Mouse (Mus musculus): Measurements from ENCODE around the gene Tmem59. TPM values are rescaled to one million over a fixed set of nuclear protein-coding genes. Genes with fewer than 3 reads are reported as not detected.

The Tmem59 gene
- 100 to 1,000 TPM; 219 to 231 TPM for total RNA-seq (2021)

GRCm38 (mm10) chr4:107178182-107178829, at the start of gene Tmem59:
Gene Tmem59 (plus strand): TSS chr4:107178399.
- DNase-seq (ENCODE audit: low spot score in 2 of 2), result peak; percentile 94 to 97
- intact Hi-C loops (cut with DNase I), result loop anchor here (5.0 kb wide), 1 partner anchor 336 kb away; no protein-coding TSS in a partner anchor

- no peak for DNase-seq (ENCODE audit: low spot score in 2 of 2)
- intact Hi-C loops (cut with DNase I), result no loop called here
Observed at GRCm38 (mm10) chr4:107129373-107129772, 48.8 kb upstream of the Tmem59 start.

- intact Hi-C loops (cut with DNase I), result no loop called here
- DNase-seq (ENCODE audit: low spot score in 2 of 2), result peak in 1 of 2 experiments; percentile 39
Observed at GRCm38 (mm10) chr4:107130534-107130933, 47.7 kb upstream of the Tmem59 start.

- intact Hi-C loops (cut with DNase I), result no loop called here
- DNase-seq (ENCODE audit: low spot score in 2 of 2), result no peak
Observed at GRCm38 (mm10) chr4:107134891-107135290, 43.3 kb upstream of the Tmem59 start.

GRCm38 (mm10) chr4:107135663-107136062, 42.5 kb upstream of the Tmem59 start:
- no peak for DNase-seq (ENCODE audit: low spot score in 2 of 2)
- intact Hi-C loops (cut with DNase I), result no loop called here

GRCm38 (mm10) chr4:107136531-107136930, 41.7 kb upstream of the Tmem59 start:
- DNase-seq (ENCODE audit: low spot score in 2 of 2), result peak in 1 of 2 experiments; percentile 9
- intact Hi-C loops (cut with DNase I), result no loop called here

- intact Hi-C loops (cut with DNase I), result no loop called here
- DNase-seq (ENCODE audit: low spot score in 2 of 2), result no peak
Observed at GRCm38 (mm10) chr4:107138948-107139835, 39.0 kb upstream of the Tmem59 start.

GRCm38 (mm10) chr4:107139836-107140631, 38.2 kb upstream of the Tmem59 start:
- intact Hi-C loops (cut with DNase I), result no loop called here
- no peak for DNase-seq (ENCODE audit: low spot score in 2 of 2)

- intact Hi-C loops (cut with DNase I), result no loop called here
- no peak for DNase-seq (ENCODE audit: low spot score in 2 of 2)
Observed at GRCm38 (mm10) chr4:107143511-107143910, 34.7 kb upstream of the Tmem59 start.

GRCm38 (mm10) chr4:107150991-107151390, 27.2 kb upstream of the Tmem59 start:
- peak; percentile 38 to 82 for DNase-seq (ENCODE audit: low spot score in 2 of 2)
- intact Hi-C loops (cut with DNase I), result no loop called here

GRCm38 (mm10) chr4:107152571-107152970, 25.6 kb upstream of the Tmem59 start:
- intact Hi-C loops (cut with DNase I), result no loop called here
- no peak for DNase-seq (ENCODE audit: low spot score in 2 of 2)

GRCm38 (mm10) chr4:107156983-107157401, 21.2 kb upstream of the Tmem59 start:
- DNase-seq (ENCODE audit: low spot score in 2 of 2), result no peak
- intact Hi-C loops (cut with DNase I), result no loop called here

GRCm38 (mm10) chr4:107159166-107159773, 18.9 kb upstream of the Tmem59 start:
- intact Hi-C loops (cut with DNase I), result no loop called here

GRCm38 (mm10) chr4:107160181-107160580, 18.0 kb upstream of the Tmem59 start:
- intact Hi-C loops (cut with DNase I), result loop anchor here (5.0 to 10.0 kb wide), 2 partner anchors 355 to 548 kb away; partner anchors contain the start of gene Acot11
- no peak for DNase-seq (ENCODE audit: low spot score in 2 of 2)

More at GRCm38 (mm10) chr4:107159166-107159773, 18.9 kb upstream of the Tmem59 start:
- DNase-seq (ENCODE audit: low spot score in 2 of 2), result peak in 1 of 2 experiments; percentile 28

GRCm38 (mm10) chr4:107163341-107163740, 14.9 kb upstream of the Tmem59 start:
- intact Hi-C loops (cut with DNase I), result loop anchor here (5.0 to 10.0 kb wide), 2 partner anchors 359 to 551 kb away; partner anchors contain the start of gene Acot11
- DNase-seq (ENCODE audit: low spot score in 2 of 2), result peak; percentile 45 to 88

- peak; percentile 79 to 88 for DNase-seq (ENCODE audit: low spot score in 2 of 2)
- intact Hi-C loops (cut with DNase I), result loop anchor here (1.0 to 10.0 kb wide), 5 partner anchors 175 to 552 kb away; partner anchors contain the start of genes Acot11 and Ssbp3
Observed at GRCm38 (mm10) chr4:107163756-107164587, 14.2 kb upstream of the Tmem59 start.

- DNase-seq (ENCODE audit: low spot score in 2 of 2), result no peak
- intact Hi-C loops (cut with DNase I), result loop anchor here (1.0 to 10.0 kb wide), 2 partner anchors 96 to 362 kb away; partner anchors contain the start of gene Acot11
Observed at GRCm38 (mm10) chr4:107166700-107167099, 11.5 kb upstream of the Tmem59 start.

- intact Hi-C loops (cut with DNase I), result loop anchor here (10.0 kb wide), 1 partner anchor 363 kb away; the partner anchor contains the start of gene Acot11
- no peak for DNase-seq (ENCODE audit: low spot score in 2 of 2)
Observed at GRCm38 (mm10) chr4:107167798-107168197, 10.4 kb upstream of the Tmem59 start.
